Mouse (Mus musculus): ENCODE data around the gene Ksr1.

Gene Ksr1

GRCm38 (mm10) chr11:79146331-79146767 is at the start of gene Ksr1:
Gene Ksr1 (minus strand): TSS chr11:79146407.
- DNase-seq: peak; percentile 90

GRCm38 (mm10) chr11:79192176-79192575 is 46.0 kb upstream of the Ksr1 start:
- DNase-seq: no peak

- no peak for DNase-seq
These were observed 45.0 kb upstream of the Ksr1 start for GRCm38 (mm10) chr11:79191214-79191613.

- DNase-seq: no peak
These were observed 44.0 kb upstream of the Ksr1 start for GRCm38 (mm10) chr11:79190257-79190656.

GRCm38 (mm10) chr11:79188176-79188575 is 42.0 kb upstream of the Ksr1 start:
- DNase-seq: peak; percentile 56

- DNase-seq: no peak
These were observed 41.1 kb upstream of the Ksr1 start for GRCm38 (mm10) chr11:79187291-79187690.

- DNase-seq: no peak
These were observed 39.5 kb upstream of the Ksr1 start for GRCm38 (mm10) chr11:79185683-79186082.

GRCm38 (mm10) chr11:79184126-79184888 is 38.1 kb upstream of the Ksr1 start:
- DNase-seq: no peak

- DNase-seq: no peak
These were observed 37.2 kb upstream of the Ksr1 start for GRCm38 (mm10) chr11:79183400-79183799.

GRCm38 (mm10) chr11:79182881-79183280 is 36.7 kb upstream of the Ksr1 start:
- DNase-seq: peak; percentile 8

GRCm38 (mm10) chr11:79181914-79182313 is 35.7 kb upstream of the Ksr1 start:
- DNase-seq: no peak

GRCm38 (mm10) chr11:79176687-79177086 is 30.5 kb upstream of the Ksr1 start:
- no peak for DNase-seq

- DNase-seq: no peak
These were observed 25.8 kb upstream of the Ksr1 start for GRCm38 (mm10) chr11:79172054-79172453.

- no peak for DNase-seq
These were observed 20.5 kb upstream of the Ksr1 start for GRCm38 (mm10) chr11:79166582-79167300.

- DNase-seq: no peak
These were observed 15.0 kb upstream of the Ksr1 start for GRCm38 (mm10) chr11:79161077-79161758.

- no peak for DNase-seq
These were observed 13.9 kb upstream of the Ksr1 start for GRCm38 (mm10) chr11:79160127-79160526.

- DNase-seq: no peak
These were observed 11.5 kb upstream of the Ksr1 start for GRCm38 (mm10) chr11:79157729-79158128.

- no peak for DNase-seq
These were observed 9.1 kb upstream of the Ksr1 start for GRCm38 (mm10) chr11:79155348-79155747.

- no peak for DNase-seq
These were observed 6.5 kb upstream of the Ksr1 start for GRCm38 (mm10) chr11:79152696-79153095.

GRCm38 (mm10) chr11:79151874-79152273 is 5.7 kb upstream of the Ksr1 start:
- no peak for DNase-seq

GRCm38 (mm10) chr11:79150301-79150700 is 4.1 kb upstream of the Ksr1 start:
- no peak for DNase-seq

- DNase-seq: no peak
These were observed 3.1 kb upstream of the Ksr1 start for GRCm38 (mm10) chr11:79149295-79149694.

- DNase-seq: no peak
These were observed 2.6 kb upstream of the Ksr1 start for GRCm38 (mm10) chr11:79148783-79149182.
